Mouse (Mus musculus) retina, postnatal 1 day (tissue): ENCODE measurements around the gene Ccpg1.

ENCODE experiments used
- DNase-seq: peaks from one replicate; pipeline ENCODE4 v3.0.0-alpha.2; 2012

Ccpg1 gene

DNA sequence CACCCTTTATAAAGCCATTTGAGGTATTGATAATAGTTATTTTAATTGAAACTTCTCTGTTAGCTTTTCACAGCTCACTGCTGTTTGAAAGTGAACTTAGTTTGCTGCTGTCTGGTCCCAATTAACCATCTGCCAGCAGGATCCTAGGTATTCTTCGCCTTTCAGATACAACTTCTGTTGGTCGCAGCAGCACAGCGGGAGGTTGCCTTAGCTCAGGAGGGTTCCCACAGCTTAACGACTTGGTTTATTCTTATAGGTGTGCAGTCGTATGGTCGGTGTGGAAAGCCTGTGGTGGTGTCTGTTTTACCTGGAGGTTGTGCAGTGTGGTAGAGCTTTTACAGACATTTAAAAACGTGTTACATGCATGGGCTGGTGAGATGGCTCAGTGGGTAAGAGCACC is 11.6 kb downstream of the Ccpg1 start:
- no peak for DNase-seq

DNA sequence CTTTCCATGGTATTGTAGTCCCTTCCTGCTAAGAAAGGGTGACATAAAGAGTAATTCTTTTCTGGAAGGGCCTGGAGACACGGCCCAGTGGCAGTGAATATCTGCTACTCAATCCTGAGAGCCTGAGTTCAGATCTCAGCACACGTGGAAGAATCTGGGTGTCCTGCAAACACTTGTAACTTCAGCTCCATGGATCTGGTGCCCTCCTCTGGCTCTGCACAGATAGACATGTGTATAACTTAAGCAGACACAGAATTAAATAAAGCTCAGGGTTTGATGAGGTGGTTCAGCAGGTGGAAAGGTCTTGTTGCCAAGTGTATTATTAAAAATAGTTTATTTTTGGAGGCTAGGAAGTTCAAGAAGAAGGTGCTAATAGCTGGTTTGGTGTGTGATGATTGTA is 15.3 kb downstream of the Ccpg1 start:
- no peak for DNase-seq

DNA sequence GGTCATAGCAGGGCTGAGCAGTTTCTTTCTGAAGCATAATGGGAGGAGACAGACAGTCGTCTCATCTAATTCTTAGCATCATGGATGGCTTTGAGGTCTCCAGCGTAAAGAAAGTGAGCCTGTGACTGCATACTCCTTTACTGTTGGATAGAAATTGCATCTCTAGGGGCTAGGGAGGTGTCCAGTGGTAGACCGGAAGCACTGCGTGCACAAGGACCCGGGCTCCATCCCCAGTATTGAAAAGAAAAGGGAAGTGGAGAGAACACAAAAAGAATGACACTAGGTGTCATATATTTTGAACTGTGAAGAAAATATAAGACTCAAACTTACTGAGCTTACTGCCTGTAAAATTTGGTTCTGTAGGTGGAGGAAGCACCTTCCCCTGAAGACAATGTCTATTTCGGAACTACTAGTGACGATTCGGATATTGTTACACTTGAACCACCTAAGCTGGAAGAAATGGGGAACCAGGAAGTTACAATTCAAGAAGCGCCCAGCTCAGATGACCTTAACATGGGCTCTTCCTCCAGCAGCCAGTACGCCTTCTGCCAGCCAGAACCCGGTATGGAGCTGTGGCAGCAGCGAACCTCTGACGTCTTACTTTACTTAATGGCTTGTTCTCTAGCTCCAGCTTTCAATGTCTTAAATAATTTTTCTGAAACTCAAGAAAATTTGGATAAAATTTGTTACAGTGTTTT is 16.2 kb downstream of the Ccpg1 start:
- DNase-seq = no peak

DNA sequence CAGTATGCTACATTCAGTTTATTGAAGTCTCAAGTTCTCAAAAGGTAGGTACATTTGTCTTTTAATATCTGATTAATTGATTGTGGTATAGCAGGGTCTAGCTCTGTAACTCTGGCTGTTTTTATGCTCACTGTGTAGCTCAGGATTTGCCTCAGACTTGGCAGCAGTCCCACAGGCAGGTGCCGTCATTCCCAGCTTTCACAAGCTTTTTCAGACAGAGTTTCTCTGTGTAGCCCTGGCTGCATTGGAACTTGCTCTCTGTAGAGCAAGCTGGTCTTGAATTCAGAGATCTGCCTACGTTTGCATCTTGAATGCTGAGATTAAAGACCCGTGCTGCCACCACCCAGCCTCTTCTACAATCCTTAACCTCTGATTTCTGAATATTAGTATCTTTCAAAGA is 16.9 kb downstream of the Ccpg1 start:
- no peak for DNase-seq

DNA sequence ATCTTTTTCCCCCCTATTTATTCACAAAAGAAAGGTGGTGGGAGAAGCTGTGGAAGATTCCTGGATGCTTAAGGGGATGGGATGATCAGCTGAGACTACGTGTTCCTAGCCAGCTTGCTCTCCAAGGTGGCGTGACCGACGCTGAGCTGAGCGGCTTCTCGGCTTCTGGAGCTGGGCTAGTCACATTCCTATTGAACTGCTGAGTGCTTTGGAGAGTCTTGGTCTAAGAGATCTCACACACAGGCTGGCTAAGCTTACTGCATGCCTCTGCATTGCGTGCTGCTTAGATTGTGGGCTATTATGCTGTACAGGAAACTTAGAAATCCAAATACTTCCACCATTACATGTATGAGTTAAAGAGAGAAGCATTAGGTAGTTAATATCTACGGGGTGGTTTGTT is 18.8 kb downstream of the Ccpg1 start:
- DNase-seq = no peak

DNA sequence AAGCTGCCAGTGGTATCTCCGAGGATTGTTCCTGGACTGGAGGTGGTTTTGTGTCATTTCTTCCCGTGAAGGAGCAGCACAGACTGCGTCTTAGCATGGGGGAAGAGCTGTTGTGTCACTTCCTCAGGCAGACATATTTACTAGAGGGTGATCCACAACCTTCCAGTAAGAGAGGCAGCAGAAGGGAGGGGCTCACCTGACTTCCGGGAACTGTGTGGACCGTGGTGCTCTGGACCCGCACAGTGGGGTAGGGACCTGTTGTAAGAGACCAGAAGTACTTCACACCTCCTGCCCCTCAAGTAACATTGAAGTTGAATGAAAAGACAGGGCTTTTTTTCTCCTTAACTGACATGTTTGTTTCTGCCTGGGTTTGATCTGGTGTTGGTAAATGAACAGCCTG is 19.9 kb downstream of the Ccpg1 start:
- DNase-seq = no peak

DNA sequence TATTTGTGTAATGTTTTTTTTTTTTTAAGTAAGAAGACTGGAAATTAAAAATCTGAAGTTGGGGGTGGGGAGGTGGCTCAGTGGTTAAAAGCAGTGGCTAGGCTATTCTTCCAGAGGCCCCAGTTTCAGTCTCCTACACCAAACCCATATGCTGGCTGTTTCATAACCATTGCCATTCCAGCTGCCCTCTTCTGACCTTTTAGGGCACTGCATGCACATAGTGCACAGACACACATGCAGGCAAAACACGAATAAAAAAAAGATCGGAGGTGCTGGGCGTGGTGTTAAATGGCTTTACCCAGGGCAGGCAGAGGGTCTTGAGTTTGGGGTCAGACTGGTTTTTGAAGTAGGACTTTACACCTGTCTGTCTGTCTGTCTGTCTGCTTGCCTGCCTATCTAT is 20.9 kb downstream of the Ccpg1 start:
- peak; percentile 6 for DNase-seq

DNA sequence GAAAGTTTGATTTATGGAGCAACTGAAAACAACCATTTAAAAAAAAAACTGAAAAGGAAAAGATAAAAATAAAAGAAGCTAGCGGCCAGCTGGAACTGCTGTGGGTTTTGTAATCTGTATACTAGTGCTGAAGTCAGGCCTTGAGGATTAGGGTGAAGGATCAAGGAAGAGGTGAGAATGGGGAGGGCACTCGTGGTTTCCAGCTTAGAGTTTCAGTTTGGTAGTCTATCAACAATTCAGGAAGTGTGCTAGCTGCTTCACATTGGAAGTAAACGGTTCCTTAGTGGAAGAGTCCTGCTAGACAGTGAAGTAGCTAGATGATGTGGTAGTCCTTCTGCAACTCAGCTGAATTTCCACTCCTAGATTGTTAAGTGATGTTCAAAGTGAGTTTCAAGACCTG is 23.2 kb downstream of the Ccpg1 start:
- no peak for DNase-seq

DNA sequence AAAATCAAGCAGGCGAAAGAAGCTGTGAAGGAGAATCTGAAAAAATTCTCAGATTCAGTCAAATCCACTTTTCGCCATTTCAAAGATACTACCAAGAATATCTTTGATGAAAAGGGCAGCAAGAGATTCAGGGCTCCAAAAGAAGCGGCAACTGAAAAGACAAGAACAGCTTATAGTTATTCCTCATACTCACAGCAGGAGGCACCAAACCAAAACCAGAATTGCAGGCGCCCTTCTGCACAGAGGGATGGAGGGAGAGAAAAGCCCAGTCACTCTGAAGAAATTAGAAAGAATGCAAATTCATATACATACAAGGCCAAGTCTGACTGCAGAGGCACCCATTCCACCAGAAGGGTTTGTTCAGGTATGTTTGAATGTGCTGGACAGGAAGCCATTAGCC is 27.4 kb downstream of the Ccpg1 start:
- no peak for DNase-seq

DNA sequence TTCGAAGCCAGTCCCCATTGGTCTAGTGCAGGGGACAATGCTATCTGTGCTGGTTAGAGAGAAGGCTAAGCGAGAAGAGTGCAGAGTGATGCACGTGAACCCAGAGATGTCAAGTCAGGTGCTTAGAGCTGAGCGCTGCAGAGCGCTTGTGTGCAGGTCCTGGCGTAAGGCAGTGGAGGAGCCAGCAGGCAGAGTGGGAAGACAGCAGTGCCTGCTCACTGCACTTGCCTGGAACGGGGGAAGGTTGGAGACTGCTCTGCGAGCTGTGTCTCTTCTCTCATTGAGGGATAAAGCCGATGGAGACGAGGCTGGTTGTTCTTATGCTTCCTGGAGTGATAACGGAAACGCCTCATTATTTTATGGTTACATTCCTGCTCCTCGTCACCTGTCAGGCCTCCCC is 29.5 kb downstream of the Ccpg1 start:
- no peak for DNase-seq

DNA sequence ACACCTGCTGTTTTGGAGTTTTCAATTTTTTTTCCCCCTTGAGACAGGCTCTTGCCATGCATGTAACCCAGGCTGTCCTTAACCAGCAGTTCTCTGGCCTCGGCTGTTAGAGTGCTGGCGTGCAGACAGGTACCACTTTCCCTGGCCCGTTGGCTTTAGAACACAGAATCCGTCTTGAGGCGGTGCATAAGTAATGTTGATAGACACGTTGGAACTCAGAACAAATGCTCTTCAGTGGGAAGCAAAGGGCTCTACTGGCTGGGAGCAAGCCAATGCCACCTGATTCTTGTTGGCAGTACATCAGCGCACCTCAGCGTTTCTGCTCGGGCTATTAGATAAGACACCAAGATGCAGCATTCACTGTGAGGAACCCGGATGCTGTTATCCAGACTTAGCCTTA is 34.6 kb downstream of the Ccpg1 start:
- no peak for DNase-seq

DNA sequence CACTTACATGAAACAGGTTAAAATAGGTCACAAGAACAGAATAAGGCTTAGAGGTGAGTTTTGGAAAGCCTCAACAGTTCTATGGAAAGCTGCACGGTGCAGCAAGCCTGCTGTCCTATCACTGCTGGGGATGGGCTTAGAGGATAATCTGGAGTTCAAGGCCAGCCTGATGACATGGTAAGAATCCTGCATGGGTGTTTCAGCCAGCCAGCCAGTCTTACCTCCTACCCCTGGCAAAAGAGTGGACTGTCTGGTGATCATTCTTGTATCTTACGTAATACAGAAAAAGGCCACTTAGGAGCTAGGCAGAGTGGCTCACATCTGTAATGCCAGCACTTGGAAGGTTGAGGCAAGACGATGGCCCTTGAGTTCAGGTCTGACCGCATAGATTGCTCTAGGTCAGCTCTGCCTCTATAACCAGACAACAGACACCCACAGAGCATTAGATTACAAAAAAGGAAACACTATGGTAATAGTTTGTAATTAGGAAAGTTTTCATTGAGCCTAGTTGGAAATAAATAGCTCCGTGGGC is 35.4 kb downstream of the Ccpg1 start:
- no peak for DNase-seq

DNA sequence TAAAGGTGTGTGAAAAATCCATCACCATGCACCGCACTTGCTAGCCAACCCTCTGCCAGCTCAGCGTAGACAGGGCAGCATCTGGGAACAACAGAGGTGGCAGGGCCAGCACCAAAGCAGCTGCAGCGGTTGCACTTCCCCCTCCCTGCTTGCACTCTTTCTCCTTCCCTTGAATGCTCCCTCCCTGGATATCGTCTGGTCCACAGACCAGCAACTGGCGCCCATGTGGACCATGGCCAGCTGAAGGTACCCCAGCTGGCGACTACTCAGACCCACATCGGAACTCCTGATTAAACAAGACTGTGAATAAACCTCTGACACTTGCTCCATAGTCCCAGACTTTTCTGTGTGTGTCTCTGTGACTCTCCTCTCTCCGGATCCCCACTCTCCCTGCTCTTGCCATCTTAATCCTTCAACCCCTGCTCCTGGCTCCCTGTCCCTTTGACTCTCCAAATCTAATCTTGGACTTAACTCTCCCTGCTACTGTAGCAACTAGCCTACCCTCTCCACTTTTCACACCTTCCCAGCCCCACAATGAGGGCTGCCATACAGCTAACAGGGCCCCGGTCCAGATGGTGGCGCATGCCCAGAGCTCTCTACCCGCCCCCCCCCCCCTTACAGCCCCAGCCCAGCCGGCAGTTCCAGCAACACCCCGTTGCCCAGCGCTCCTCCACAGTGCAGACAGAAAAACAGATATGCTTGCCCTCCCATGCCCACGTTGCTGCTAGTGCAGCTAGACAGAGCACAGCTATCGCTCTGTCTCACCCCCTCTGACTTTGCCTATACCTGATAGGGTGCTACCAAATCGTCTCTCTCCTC is 40.8 kb downstream of the Ccpg1 start:
- peak; percentile 73 for DNase-seq

DNA sequence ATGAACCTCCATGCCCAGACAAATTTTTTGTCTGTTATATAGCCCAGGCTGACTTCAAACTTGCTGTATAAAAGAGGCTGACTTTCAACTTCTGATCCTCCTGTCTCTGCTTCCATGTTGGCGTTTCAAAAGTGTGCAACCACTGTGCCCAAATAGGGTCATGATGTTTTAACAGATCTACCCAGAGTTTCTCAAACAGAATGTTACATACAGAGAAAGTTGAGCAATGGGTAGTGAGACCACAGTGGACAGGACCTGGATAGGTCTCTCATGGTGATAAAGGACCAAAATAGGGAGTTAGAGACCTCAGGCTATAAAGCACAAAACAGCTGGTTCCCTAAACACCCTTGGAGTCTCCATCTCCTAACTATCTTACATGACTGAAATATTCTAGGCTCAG is 45.2 kb downstream of the Ccpg1 start:
- DNase-seq = no peak

DNA sequence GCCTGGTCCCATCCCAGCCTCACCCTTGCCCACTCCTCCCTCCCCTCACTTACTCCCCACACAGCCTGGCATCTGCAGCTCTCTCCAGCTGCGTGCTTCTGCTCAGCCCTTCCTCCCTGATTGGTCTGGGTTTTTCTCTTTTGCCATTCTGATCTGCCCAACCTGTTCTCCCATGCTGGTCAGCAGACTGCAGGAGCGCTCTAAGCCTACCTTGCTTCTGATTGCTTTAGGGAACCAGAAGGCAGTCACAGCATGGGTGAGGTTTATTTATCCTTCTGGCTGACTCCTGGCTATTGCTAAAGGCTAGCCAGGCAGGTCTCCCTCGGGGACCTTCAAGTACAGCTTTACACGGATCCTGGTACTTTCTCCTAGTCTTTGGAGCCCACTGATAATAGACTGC is 46.2 kb downstream of the Ccpg1 start:
- no peak for DNase-seq

DNA sequence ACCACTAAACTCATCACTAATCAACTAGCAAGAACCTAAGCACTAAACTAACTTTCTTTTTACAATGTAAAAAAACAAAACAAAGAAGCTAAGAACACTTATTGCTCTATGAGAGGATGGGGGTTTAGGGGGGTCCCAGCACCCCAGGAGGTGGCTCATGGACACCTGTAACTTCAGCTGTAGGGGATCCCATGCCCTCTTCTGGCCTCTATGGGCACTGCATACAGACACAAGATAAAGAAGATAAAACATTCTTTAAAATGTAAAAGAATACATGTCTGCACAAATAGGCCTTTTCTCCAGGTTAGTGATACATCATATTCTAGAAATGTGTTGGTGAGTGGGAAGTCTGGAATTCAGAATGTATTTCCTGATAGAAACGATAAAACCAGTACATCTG is 48.2 kb downstream of the Ccpg1 start:
- DNase-seq = no peak

DNA sequence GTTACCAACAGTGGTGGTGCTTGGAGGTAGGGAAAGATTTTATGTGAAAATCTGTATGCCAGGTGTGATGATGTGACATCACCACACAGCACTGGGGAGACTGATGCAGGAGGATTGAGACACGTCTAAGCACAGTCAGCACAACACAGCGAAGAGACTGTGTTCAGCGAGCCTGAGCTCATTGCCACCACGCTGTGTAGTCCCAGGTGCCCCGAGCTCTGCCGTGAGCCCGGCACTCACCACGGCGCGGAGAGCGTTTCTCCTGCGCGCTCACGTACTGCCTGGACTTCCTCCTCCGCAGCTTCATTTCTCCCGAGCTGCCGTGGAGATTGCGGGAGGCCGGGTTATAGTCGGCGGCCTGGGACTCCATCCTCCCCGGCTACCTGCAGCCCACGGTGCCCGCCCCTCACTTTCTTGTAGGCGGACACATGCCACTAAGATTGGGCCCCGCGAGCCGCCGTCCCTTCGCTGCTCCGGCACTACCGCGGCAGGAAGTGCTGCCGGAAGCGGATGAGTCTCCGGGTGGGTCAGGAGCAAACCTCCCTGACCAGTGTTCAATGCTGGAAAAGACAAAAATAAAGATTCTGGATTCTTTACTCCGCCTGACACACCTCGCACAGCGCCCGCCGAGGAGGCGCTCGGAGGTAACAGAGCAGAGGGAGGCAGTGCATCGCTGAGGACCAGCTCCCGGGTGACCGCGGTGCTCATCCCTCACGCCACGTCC is 54.2 kb downstream of the Ccpg1 start:
- DNase-seq = peak; percentile 95

DNA sequence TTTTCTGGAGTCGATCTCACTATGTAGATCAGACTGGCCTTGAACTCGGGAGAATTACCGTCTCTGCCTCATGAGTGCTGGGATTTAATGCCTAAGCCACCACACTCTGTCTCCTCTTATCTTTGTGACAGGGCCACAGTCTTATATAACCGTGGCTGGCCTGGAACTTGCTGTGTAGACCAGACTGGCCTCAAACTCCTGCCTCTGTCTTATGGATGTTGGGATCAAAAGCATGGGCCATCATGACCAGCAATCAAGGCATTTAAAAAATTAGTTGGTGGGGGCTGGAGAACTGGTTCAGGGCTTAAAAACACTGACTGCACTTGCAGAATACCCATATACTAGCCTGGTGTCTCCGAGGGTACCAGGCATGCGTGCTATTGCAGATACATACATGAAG is 54.9 kb downstream of the Ccpg1 start, which contains the start of gene Pigb:
Gene Pigb (minus strand): TSS at position 299 of the 400 bp plus-strand sequence.
- DNase-seq = no peak

DNA sequence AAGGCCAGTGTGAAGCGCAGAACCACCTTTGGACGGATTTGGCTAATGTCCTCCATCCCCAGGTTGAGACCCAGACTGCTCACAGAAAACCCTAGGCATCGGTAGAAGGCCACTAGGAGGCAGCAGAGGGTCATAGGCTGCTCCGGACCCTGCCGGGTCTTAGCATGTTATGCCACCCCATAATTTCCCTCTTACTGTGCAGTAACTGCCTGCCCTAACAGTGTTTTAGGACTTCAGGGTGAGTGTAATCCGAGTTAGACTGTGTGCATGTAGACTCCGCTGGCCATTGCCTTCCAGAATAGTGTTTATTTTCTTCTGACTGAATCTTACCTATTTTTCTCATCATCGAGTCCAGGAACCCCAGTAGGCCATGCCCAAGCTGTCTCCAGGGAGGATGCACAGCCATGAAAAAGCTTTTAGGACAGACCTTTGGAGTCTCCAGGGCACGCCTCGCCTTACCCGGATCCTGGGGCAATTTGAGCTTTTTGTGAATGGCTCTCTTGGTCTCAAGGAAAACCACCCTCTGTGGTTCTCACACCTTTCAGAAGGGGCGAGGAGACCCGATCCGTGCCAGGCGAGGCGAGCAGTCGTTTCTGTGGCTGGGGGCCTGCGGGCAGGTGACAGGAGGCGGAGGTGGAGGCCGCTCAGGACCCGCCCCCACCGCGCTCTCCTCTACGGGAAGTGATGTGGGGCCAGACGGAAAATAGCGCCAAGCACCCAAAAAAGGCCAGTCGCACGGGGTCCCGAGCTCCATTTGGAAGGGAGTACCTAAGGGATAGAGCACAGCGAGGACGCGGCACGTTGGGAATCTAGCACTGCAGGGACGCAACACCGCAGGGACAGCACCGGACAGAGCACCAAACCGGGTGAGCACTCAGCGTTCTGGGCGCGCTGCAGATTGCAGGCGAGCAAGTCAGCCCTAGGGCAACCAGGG is 59.2 kb downstream of the Ccpg1 start, which contains the start of gene Rab27a:
Gene Rab27a (plus strand): TSS at position 709 of the 934 bp plus-strand sequence.
- peak; percentile 84 for DNase-seq

DNA sequence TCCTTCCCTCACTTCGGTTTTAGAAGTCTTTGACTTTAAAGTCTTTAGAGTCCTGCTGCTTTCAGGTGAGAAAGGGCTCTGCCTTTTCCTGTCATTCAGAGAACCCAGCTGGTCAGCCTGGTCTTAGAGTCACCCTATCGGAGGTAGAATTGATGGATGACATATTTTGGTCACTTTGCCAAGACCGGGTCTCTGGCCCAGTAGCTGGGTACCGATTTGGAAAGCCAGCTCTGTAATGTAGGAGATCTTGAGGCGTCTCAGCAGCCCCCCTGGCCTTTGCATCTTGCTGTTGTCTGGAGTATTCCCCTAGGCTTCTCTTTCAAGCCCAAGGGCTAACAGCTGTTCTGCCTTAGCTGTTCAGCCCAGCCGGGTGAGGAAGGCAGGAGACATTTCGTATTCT is 60.0 kb downstream of the Ccpg1 start:
- peak; percentile 18 for DNase-seq

DNA sequence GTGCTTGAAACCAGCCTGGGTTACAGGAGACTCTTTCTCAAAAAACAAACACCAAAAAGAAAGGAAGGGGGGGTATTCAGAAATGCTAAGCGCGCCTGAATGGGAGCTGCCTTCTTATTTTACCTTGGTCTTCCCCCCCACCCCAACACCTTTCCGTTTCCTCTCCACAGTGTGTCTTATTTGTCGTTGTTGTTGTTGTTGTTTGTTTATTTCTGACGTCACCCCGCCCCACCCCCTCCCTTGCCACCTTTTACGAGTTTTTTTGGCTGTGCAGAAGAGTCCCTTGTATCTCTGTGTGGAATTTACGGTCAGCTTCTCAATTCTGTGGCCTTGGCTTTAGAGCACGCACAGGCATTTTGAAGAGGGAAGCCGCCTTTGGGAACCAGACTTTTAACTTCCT is 60.5 kb downstream of the Ccpg1 start:
- DNase-seq = no peak

DNA sequence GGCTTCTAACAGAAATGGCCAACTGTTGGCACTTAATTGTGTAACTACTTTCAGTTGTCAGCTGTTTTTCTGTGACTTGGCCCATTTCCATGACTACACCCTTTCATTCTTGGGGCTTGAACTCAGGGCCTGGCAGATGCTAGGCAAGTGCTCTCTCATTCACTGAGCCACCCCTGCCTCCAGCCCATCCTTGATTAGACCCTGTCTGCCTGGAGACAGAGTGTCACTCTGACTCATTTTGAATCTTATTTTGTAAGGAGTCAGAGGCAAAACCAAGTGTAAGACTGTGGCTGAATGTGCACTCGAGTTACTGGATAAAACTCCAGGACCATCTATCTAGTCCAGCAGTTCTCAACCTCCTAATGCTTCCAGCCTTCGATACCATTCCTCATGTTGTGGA is 62.7 kb downstream of the Ccpg1 start:
- no peak for DNase-seq
